Mouse (Mus musculus): ENCODE results near the gene Ezh2. TPM values are rescaled to one million over a fixed set of nuclear protein-coding genes. Genes with fewer than 3 reads are reported as not detected.

Gene Ezh2
- total and polyA plus RNA-seq, 2 experiments: 1.9 to 6.5 TPM

DNA sequence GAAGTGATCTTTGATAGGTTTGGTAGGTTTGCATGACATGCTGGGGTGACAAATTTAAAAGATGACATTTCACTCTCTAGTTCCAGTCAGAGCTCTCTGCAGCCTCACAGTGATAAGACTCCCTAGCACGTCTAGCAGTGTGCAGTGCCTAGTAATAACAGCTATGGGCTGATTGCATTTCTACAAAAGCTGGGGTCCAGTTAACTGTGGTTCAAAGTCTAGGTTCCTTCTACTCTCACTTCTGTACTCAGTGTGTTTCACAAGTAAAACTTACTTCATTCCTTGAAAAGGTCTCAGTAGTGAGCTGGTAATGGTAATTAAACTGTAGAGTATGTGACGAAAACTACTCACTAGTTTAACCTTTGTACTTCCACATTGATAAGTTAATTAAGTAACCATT lies 75.1 kb downstream of the Ezh2 start:
- no peak overlapping the region for H3K4me3 ChIP-seq (ENCODE audit: insufficient read depth, low read depth, low read length)
- DNase-seq (ENCODE audit: extremely low read depth, low read depth, low spot score): no peak
- peaks cover 77% of the 10 kb centered on the region for H3K36me3 ChIP-seq (ENCODE audit: control insufficient read depth, insufficient read depth, low read length)
- no peaks in the 10 kb centered on the region for H3K27me3 ChIP-seq (ENCODE audit: control insufficient read depth, insufficient read depth, low read length)
- 79% methylated on average over 2 of the region's 2 CpGs for WGBS
- no peaks in the 10 kb centered on the region for H3K4me1 ChIP-seq (ENCODE audit: control insufficient read depth, insufficient read depth, low read length)
- no peak overlapping the region for H3K27ac ChIP-seq (replicated peaks; ENCODE audit: insufficient read depth, low read depth, low read length)
- H3K79me2 ChIP-seq (ENCODE audit: control insufficient read depth, insufficient read depth, low read length): no peaks in the 10 kb centered on the region
- no peak for TF ChIP-seq CTCF (IDR thresholded peaks at IDR 0.05; ENCODE audit: low read depth, low read length)
- no peak for TF ChIP-seq POLR2A (IDR thresholded peaks at IDR 0.05; ENCODE audit: extremely low read depth, insufficient read depth, low read length)
- H3K9ac ChIP-seq (ENCODE audit: low read depth, low read length): no peak overlapping the region

DNA sequence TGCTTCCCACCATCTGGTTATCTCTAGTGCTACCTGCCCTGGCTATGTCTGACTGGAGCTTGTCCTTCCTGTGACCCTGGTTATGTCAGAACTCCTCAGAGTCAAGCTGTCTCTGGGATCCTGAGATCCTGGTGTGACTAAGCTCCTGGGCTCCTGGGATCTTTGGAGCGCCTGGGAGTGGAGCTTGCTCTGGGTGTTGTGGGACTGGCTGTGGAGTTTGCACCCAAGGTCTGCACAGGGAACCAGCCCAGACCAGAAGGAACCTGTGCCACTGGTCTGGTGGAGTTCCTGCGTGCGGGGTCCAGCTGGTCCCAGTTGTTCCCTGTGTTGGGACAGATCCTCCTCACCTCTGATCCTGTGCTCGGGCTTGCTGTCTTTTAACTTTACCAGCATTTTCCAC lies 100.6 kb downstream of the Ezh2 start:
- no peak overlapping the region for H3K9ac ChIP-seq (ENCODE audit: low read depth, low read length)
- H3K27me3 ChIP-seq (ENCODE audit: control insufficient read depth, insufficient read depth, low read length): no peaks in the 10 kb centered on the region
- H3K79me2 ChIP-seq (ENCODE audit: control insufficient read depth, insufficient read depth, low read length): peaks cover 6% of the 10 kb centered on the region; the same call in 1 of the 2 replicates
- H3K4me1 ChIP-seq (ENCODE audit: control insufficient read depth, insufficient read depth, low read length): peaks cover 2% of the 10 kb centered on the region; the same call in 1 of the 2 replicates
- H3K4me3 ChIP-seq (ENCODE audit: insufficient read depth, low read depth, low read length): no peak overlapping the region
- H3K27ac ChIP-seq (replicated peaks; ENCODE audit: insufficient read depth, low read depth, low read length): no peak overlapping the region
- WGBS: 93% methylated on average over 4 of the region's 4 CpGs
- TF ChIP-seq POLR2A (IDR thresholded peaks at IDR 0.05; ENCODE audit: extremely low read depth, insufficient read depth, low read length) (no peak), CTCF (IDR thresholded peaks at IDR 0.05; ENCODE audit: low read depth, low read length) (no peak)
- H3K36me3 ChIP-seq (ENCODE audit: control insufficient read depth, insufficient read depth, low read length): peaks cover 13% of the 10 kb centered on the region
- DNase-seq (ENCODE audit: extremely low read depth, low read depth, low spot score): no peak

DNA sequence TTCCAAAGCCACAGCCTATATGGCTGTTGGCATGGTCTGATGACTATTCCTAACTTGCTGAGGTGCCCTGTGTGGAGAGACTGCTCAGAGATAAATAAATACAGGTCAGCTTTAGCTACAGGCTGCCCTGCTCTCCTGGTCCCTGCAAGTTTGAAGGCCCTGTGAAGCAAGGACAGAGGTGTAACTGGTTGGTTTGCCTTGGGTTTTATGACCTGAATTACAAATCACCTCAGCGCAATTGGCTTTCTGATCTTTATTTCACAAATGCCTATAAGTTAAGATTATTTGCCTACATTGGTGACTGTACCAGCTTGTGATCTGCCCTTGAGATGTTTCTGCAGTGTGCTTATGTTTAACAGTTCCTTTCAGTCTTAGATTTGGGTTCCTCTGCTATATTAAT lies 113.1 kb downstream of the Ezh2 start:
- 95% methylated on average over 1 of the region's 1 CpGs for WGBS
- H3K27ac ChIP-seq (replicated peaks; ENCODE audit: insufficient read depth, low read depth, low read length): no peak overlapping the region
- no peaks in the 10 kb centered on the region; the same call in 1 of the 2 replicates for H3K4me1 ChIP-seq (ENCODE audit: control insufficient read depth, insufficient read depth, low read length)
- peaks cover 4% of the 10 kb centered on the region; the same call in 1 of the 2 replicates for H3K36me3 ChIP-seq (ENCODE audit: control insufficient read depth, insufficient read depth, low read length)
- no peak overlapping the region for H3K9ac ChIP-seq (ENCODE audit: low read depth, low read length)
- H3K27me3 ChIP-seq (ENCODE audit: control insufficient read depth, insufficient read depth, low read length): no peaks in the 10 kb centered on the region
- H3K4me3 ChIP-seq (ENCODE audit: insufficient read depth, low read depth, low read length): no peak overlapping the region
- no peak for DNase-seq (ENCODE audit: extremely low read depth, low read depth, low spot score)
- peaks cover 17% of the 10 kb centered on the region; the same call in 1 of the 2 replicates for H3K79me2 ChIP-seq (ENCODE audit: control insufficient read depth, insufficient read depth, low read length)
- TF ChIP-seq CTCF (IDR thresholded peaks at IDR 0.05; ENCODE audit: low read depth, low read length) (no peak), POLR2A (IDR thresholded peaks at IDR 0.05; ENCODE audit: extremely low read depth, insufficient read depth, low read length) (no peak)

Other genes starting within 250 kb of the Ezh2 start
- gene Cul1, start 141.9 kb downstream of the Ezh2 start, total RNA-seq (2014; rRNA removed): 51.0 and 55.0 TPM in 2 replicates
- 13.5 and 15.4 TPM in 2 replicates for gene Cul1, start 141.9 kb downstream of the Ezh2 start, polyA plus RNA-seq (2012; rRNA removed)
- gene Pdia4, start 218.1 kb upstream of the Ezh2 start, total RNA-seq (2014; rRNA removed): 244 and 280 TPM in 2 replicates
- 69.4 and 76.6 TPM in 2 replicates for gene Pdia4, start 218.1 kb upstream of the Ezh2 start, polyA plus RNA-seq (2012; rRNA removed)
- gene Zfp786, start 235.5 kb upstream of the Ezh2 start, total RNA-seq (2014; rRNA removed): 0.07 and 0.28 TPM in 2 replicates
- 0.12 and 0.27 TPM in 2 replicates for gene Zfp786, start 235.5 kb upstream of the Ezh2 start, polyA plus RNA-seq (2012; rRNA removed)
- 4.0 and 4.6 TPM in 2 replicates for gene Zfp398, start 240.3 kb upstream of the Ezh2 start, total RNA-seq (2014; rRNA removed)
- gene Zfp398, start 240.3 kb upstream of the Ezh2 start, polyA plus RNA-seq (2012; rRNA removed): 3.3 and 4.5 TPM in 2 replicates